Mouse (Mus musculus) intestine, embryonic 14.5 days (tissue): Measurements from ENCODE around the gene Igf1r. TPM values are rescaled to one million over a fixed set of nuclear protein-coding genes. Genes with fewer than 3 reads are reported as not detected.

Experiments
- ATAC-seq: fragments of 200-750 bp; cut with Nextera tagmentation; replicated peaks from 2 replicates; pipeline ENCODE4 v1.8.0; 2017; ENCODE audit warnings: low read depth, moderate number of reproducible peaks, moderate TSS enrichment, moderate library complexity; ENCODE audit not compliant: low FRiP score, low TSS enrichment
- DNase-seq: peaks from one replicate; pipeline ENCODE4 v3.0.0-alpha.2; 2018; ENCODE audit warnings: low spot score
- H3K27ac ChIP-seq: fragments of 300-500 bp; sonication (generic); 2 replicates; pipeline ENCODE4 v1.5.1; 2014; ENCODE audit warnings: low read depth, mild to moderate bottlenecking, control low read depth
- H3K27me3 ChIP-seq: fragments of 300-500 bp; sonication (generic); replicated peaks from 2 replicates; pipeline ENCODE4 v1.6.1; 2014; ENCODE audit warnings: low read length, control low read depth; ENCODE audit not compliant: control insufficient read depth, insufficient read depth
- H3K36me3 ChIP-seq: fragments of 300-500 bp; sonication (generic); 2 replicates; pipeline ENCODE4 v1.6.1; 2014; ENCODE audit warnings: low read length, control low read depth; ENCODE audit not compliant: control insufficient read depth, insufficient read depth
- H3K4me1 ChIP-seq: fragments of 300-500 bp; sonication (generic); replicated peaks from 2 replicates; pipeline ENCODE4 v1.6.1; 2014; ENCODE audit warnings: low read length, control low read depth, mixed read lengths; ENCODE audit not compliant: control insufficient read depth, insufficient read depth
- H3K4me2 ChIP-seq: fragments of 300-500 bp; sonication (generic); 2 replicates; pipeline ENCODE4 v1.6.1; 2014; ENCODE audit warnings: low read length
- H3K4me3 ChIP-seq: fragments of 300-500 bp; sonication (generic); 2 replicates; pipeline ENCODE4 v1.5.1; 2014; ENCODE audit warnings: low read depth, low read length, control low read depth, mixed read lengths
- H3K9ac ChIP-seq: fragments of 300-500 bp; sonication (generic); 2 replicates; pipeline ENCODE4 v1.6.1; 2014; ENCODE audit warnings: mild to moderate bottlenecking, low read length
- H3K9me3 ChIP-seq: fragments of 300-500 bp; sonication (generic); 2 replicates; pipeline ENCODE4 v1.6.1; 2016; ENCODE audit warnings: low read length, control low read depth; ENCODE audit not compliant: control insufficient read depth
- WGBS: fragments of 180-500 bp; shearing (Covaris S2); extraction: QIAGEN DNeasy Blood & Tissue Kit; methylation state at CpG from one replicate; pipeline ENCODE4 v1.1.7; 2014; 5-methylcytosine and 5-hydroxymethylcytosine counted together
- polyA plus RNA-seq: library from polyadenylated mRNA; unstranded; fragments of >200 nt; fragmentation: Nextera tagmentation; extraction: Ambion mirVana; gene quantifications from 2 replicates; pipeline ENCODE4 v1.2.1, GENCODE M21; 2014

Gene Igf1r
- polyA plus RNA-seq, 1 experiment from 2014 or later: 18.4 TPM

DNA sequence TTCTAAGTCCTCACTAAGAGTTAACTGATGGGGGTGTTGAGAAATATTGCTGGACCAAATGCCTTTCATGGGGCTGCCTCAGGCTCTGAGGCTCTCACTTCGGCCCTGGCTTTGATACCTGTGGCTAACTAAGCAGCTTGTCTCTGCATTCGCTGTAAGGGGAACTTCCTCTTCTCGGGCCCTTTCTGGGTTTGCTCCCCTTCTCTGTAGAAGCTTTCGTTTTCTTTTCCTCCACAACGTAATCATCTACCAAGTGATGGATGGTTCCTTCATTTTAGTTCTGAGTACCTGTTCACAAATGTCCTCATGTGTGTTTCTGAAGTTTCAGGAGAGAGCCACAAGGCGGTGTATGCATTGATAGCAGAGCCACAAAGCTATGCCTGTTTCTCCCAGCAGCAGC lies 256.4 kb downstream of the Igf1r start:
- Histone ChIP-seq H3K9me3 (no peaks in the 10 kb centered on the region), H3K27me3 (no peaks in the 10 kb centered on the region), H3K4me2 (no peak overlapping the region), H3K36me3 (peaks cover 93% of the 10 kb centered on the region), H3K4me3 (no peak overlapping the region), H3K27ac (no peak overlapping the region), H3K4me1 (no peaks in the 10 kb centered on the region), H3K9ac (no peak overlapping the region)
- no peak for DNase-seq
- WGBS: 94% methylated on average over 6 of the region's 6 CpGs
- no peak for ATAC-seq

- Histone ChIP-seq H3K9ac (no peak overlapping the region), H3K27me3 (no peaks in the 10 kb centered on the region), H3K4me3 (no peak overlapping the region), H3K36me3 (peaks cover 91% of the 10 kb centered on the region), H3K27ac (no peak overlapping the region), H3K9me3 (no peaks in the 10 kb centered on the region), H3K4me2 (no peak overlapping the region), H3K4me1 (no peaks in the 10 kb centered on the region)
- DNase-seq (no peak), ATAC-seq (no peak)
- WGBS: 73% methylated on average over 4 of the region's 4 CpGs
Observed at GRCm38 (mm10) chr7:68210417-68210816, 257.8 kb downstream of the Igf1r start.

DNA sequence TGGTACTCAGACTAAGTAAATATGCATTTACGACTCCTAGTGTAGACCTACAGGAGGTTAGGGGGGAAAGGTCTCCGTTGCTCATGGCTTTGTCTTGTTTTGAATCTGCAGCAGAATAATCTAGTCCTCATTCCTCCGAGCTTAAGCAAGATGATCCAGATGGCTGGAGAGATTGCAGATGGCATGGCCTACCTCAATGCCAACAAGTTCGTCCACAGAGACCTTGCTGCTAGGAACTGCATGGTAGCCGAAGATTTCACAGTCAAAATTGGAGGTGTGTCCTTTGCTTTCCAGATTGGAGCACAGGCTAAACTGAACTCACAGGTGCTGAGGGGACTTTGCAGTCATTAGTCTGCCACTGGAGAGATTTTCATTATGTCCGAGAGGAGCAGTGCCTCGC lies 259.3 kb downstream of the Igf1r start:
- H3K27me3 ChIP-seq: no peaks in the 10 kb centered on the region
- H3K27ac ChIP-seq: no peak overlapping the region
- H3K9me3 ChIP-seq: no peaks in the 10 kb centered on the region
- ATAC-seq: no peak
- 84% methylated on average over 7 of the region's 7 CpGs for WGBS
- no peak overlapping the region for H3K9ac ChIP-seq
- H3K4me1 ChIP-seq: no peaks in the 10 kb centered on the region
- H3K4me2 ChIP-seq: no peak overlapping the region
- DNase-seq: no peak
- H3K36me3 ChIP-seq: peaks cover 92% of the 10 kb centered on the region
- H3K4me3 ChIP-seq: no peak overlapping the region

GRCm38 (mm10) chr7:68213842-68214241 lies 261.2 kb downstream of the Igf1r start:
- DNase-seq (no peak), ATAC-seq (no peak)
- Histone ChIP-seq H3K36me3 (peaks cover 90% of the 10 kb centered on the region), H3K9ac (no peak overlapping the region), H3K27me3 (no peaks in the 10 kb centered on the region), H3K27ac (no peak overlapping the region), H3K4me1 (no peaks in the 10 kb centered on the region), H3K4me3 (no peak overlapping the region), H3K9me3 (no peaks in the 10 kb centered on the region), H3K4me2 (no peak overlapping the region)
- WGBS: 85% methylated on average over 5 of the region's 5 CpGs

- WGBS: 89% methylated on average over 18 of the region's 18 CpGs
- H3K4me1 ChIP-seq: no peaks in the 10 kb centered on the region
- ATAC-seq: no peak
Observed at GRCm38 (mm10) chr7:68215522-68216070, 263.0 kb downstream of the Igf1r start.

GRCm38 (mm10) chr7:68218879-68219278 lies 266.3 kb downstream of the Igf1r start:
- Histone ChIP-seq H3K9ac (no peak overlapping the region), H3K27ac (no peak overlapping the region), H3K4me3 (no peak overlapping the region), H3K4me2 (no peak overlapping the region), H3K27me3 (no peaks in the 10 kb centered on the region), H3K36me3 (peaks cover 57% of the 10 kb centered on the region), H3K4me1 (0 out of 2 replicates have a peak, but pooled peaks cover 2% of the 10 kb centered on the region), H3K9me3 (no peaks in the 10 kb centered on the region)
- WGBS: 92% methylated on average over 11 of the region's 11 CpGs
- DNase-seq: no peak
- no peak for ATAC-seq

More at GRCm38 (mm10) chr7:68215522-68216070, 263.0 kb downstream of the Igf1r start:
- DNase-seq: no peak
- Histone ChIP-seq H3K27me3 (no peaks in the 10 kb centered on the region), H3K9me3 (no peaks in the 10 kb centered on the region), H3K9ac (no peak overlapping the region), H3K4me3 (no peak overlapping the region), H3K4me2 (no peak overlapping the region), H3K36me3 (peaks cover 86% of the 10 kb centered on the region), H3K27ac (no peak overlapping the region)

- H3K4me2 ChIP-seq: no peak overlapping the region
- H3K4me1 ChIP-seq: 0 out of 2 replicates have a peak, but pooled peaks cover 3% of the 10 kb centered on the region
- peaks cover 53% of the 10 kb centered on the region for H3K36me3 ChIP-seq
- ATAC-seq (no peak), DNase-seq (no peak)
- H3K27ac ChIP-seq: no peak overlapping the region
- H3K27me3 ChIP-seq: no peaks in the 10 kb centered on the region
- no peaks in the 10 kb centered on the region for H3K9me3 ChIP-seq
- no peak overlapping the region for H3K4me3 ChIP-seq
- 81% methylated on average over 9 of the region's 9 CpGs for WGBS
- no peak overlapping the region for H3K9ac ChIP-seq
Observed at GRCm38 (mm10) chr7:68221677-68222230, 269.1 kb downstream of the Igf1r start.

- Histone ChIP-seq H3K27me3 (no peaks in the 10 kb centered on the region), H3K36me3 (peaks cover 51% of the 10 kb centered on the region), H3K9ac (no peak overlapping the region), H3K27ac (peak overlapping the region; percentile 55), H3K4me3 (no peak overlapping the region), H3K4me1 (0 out of 2 replicates have a peak, but pooled peaks cover 4% of the 10 kb centered on the region), H3K4me2 (no peak overlapping the region), H3K9me3 (no peaks in the 10 kb centered on the region)
- no peak for DNase-seq
- whole genome bisulfite sequencing: 59% methylated on average over 13 of the region's 13 CpGs
- 0 out of 2 replicates have a peak, but pooled peaks have one; percentile 40 for ATAC-seq
Observed at GRCm38 (mm10) chr7:68223356-68223808, 270.8 kb downstream of the Igf1r start.

GRCm38 (mm10) chr7:68224006-68224405 lies 271.4 kb downstream of the Igf1r start:
- Histone ChIP-seq H3K9me3 (no peaks in the 10 kb centered on the region), H3K27me3 (no peaks in the 10 kb centered on the region), H3K9ac (no peak overlapping the region), H3K27ac (peak overlapping the region; percentile 55), H3K4me2 (no peak overlapping the region), H3K4me1 (0 out of 2 replicates have a peak, but pooled peaks cover 6% of the 10 kb centered on the region), H3K36me3 (peaks cover 44% of the 10 kb centered on the region), H3K4me3 (no peak overlapping the region)
- WGBS: 93% methylated on average over 5 of the region's 5 CpGs
- ATAC-seq (no peak), DNase-seq (no peak)
